Mouse (Mus musculus): ENCODE measurements around the gene Hmmr. TPM values are rescaled to one million over a fixed set of nuclear protein-coding genes. Genes with fewer than 3 reads are reported as not detected.

The Hmmr gene
- polyA plus RNA-seq (2015; fragmentation: Nextera tagmentation; extraction: Ambion mirVana): 43.2 and 49.1 TPM in 2 replicates

DNA sequence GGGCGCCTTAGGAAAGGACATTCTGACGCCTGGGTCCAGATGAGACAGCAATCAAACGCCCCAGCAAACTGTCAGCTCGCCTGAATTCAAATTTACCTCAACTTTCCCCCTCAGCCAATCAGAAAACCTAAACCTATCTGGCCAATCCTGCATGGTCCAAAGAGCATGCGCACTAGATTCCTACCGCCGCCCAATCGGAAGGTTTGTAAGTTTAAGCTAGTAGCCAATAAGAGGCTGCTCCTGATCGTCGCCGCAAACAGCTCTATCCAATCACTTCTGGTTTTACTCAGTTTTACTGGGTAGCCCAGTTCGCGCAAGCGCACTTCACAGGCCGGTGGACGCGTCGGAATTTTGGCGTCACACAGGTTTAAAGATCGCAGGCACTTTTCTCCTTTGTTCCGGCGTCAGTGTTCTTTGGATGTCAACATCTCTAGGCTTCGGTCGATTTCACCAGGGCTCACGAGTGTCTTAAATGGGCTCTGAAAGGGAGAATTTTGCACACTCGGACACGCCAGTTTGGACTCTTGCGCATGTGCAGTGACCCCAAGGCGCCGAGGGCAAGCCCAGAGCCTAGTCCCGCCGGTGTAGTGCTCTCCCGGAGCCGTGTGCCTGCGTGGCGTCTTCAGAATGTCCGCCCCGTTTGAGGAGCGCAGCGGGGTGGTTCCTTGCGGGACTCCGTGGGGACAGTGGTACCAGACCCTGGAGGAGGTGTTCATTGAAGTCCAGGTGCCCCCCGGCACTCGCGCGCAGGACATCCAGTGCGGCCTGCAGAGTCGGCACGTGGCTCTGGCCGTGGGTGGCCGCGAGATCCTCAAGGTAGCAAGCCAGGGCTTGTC lies at the start of gene Hmmr, which contains the start of gene Nudcd2:
Gene Hmmr (minus strand): TSS at position 84 of the 836 bp plus-strand sequence.
Gene Nudcd2 (plus strand): TSS at position 329 of the 836 bp plus-strand sequence.
- Histone ChIP-seq H3K27me3 (ENCODE audit: insufficient read depth, low read length) (no peaks in the 10 kb centered on the region), H3K36me3 (ENCODE audit: insufficient read depth, low read length) (peaks cover 24% of the 10 kb centered on the region), H3K4me1 (ENCODE audit: insufficient read depth, low read length) (peaks cover 27% of the 10 kb centered on the region), H3K9me3 (ENCODE audit: low read length) (no peaks in the 10 kb centered on the region), H3K27ac (ENCODE audit: low read length) (peak within 1 kb of the TSS; percentile 92), H3K9ac (replicated peaks; ENCODE audit: low read length) (peak within 1 kb of the TSS; percentile 89), H3K4me2 (replicated peaks; ENCODE audit: low read depth, low read length) (peak within 1 kb of the TSS; percentile 84), H3K4me3 (ENCODE audit: low read length) (peak within 1 kb of the TSS; percentile 77)
- peak; percentile 99 for ATAC-seq (ENCODE audit: low FRiP score, low TSS enrichment)
- WGBS: under 1% methylated on average over 52 of the region's 52 CpGs

DNA sequence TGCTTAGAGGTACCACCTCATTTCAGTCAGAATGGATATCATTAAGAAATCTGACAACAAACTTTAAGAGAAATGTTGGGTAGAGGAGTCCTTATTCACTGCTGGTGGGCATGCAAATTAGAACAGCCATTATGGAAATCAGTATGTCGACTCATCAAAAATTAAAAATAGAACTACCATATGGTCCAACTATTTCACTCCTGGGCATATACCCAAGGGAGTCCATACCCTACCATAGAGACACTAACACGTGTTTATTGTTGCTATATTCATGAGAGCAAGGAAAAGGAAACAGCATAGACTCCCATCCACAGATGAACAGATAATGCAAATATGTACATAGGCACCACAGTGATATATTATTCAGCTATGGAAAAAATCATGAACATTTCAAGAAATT lies 48.6 kb upstream of the Hmmr start:
- 72% methylated on average over 2 of the region's 2 CpGs for WGBS
- H3K27me3 ChIP-seq (ENCODE audit: insufficient read depth, low read length): no peaks in the 10 kb centered on the region
- ATAC-seq (ENCODE audit: low FRiP score, low TSS enrichment): no peak
- no peak overlapping the region for H3K9ac ChIP-seq (replicated peaks; ENCODE audit: low read length)
- no peaks in the 10 kb centered on the region for H3K9me3 ChIP-seq (ENCODE audit: low read length)
- H3K4me1 ChIP-seq (ENCODE audit: insufficient read depth, low read length): no peaks in the 10 kb centered on the region
- no peaks in the 10 kb centered on the region for H3K36me3 ChIP-seq (ENCODE audit: insufficient read depth, low read length)
- H3K4me3 ChIP-seq (ENCODE audit: low read length): no peak overlapping the region
- H3K4me2 ChIP-seq (replicated peaks; ENCODE audit: low read depth, low read length): no peak overlapping the region
- H3K27ac ChIP-seq (ENCODE audit: low read length): no peak overlapping the region

DNA sequence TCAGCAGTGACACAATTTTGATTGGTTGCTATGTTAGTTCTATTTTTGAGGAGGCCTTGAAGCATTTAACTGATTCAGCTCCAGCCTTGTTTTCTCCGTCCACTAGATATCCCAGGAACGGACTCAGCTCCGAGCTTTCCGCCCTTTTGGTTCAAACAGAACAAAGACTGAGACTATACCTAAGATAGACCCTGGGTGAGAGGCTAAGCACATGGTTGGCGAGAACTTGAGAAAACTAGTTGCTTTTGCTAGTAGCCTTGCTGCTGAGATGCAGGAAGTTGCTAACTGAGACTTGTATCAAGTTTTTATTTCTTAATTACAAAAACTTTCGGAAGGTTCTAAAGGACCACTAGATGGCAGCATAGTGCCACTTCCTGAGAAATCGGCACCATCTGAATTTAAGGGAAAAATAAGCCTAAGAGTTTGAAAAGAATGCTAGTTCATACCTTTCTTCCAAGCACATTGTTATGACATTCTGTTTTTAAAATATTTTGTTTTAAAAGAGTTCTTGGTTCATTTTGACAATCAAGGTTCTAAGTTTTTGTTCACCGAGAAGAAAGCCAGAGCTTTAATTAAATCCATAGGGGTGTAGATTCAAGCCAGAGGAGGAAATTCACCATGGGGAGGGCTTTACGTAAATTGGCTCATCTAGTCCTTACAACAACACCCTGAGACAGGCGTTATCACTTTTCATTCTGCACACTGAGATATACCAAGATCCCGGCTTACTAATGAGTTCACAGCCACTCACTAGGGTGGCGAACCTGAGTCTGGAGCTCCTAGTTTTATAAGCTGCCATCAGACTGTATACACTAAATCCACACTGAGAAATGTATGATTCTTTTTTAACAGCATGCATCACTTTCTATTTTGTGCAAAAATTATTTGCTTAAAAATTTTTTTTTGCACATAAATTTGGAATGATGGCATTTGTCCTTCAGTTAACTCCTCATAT lies 42.4 kb upstream of the Hmmr start:
- no peak overlapping the region for H3K4me3 ChIP-seq (ENCODE audit: low read length)
- no peaks in the 10 kb centered on the region for H3K27me3 ChIP-seq (ENCODE audit: insufficient read depth, low read length)
- 55% methylated on average over 12 of the region's 12 CpGs for WGBS
- ATAC-seq (ENCODE audit: low FRiP score, low TSS enrichment): no peak
- no peak overlapping the region for H3K27ac ChIP-seq (ENCODE audit: low read length)
- H3K4me2 ChIP-seq (replicated peaks; ENCODE audit: low read depth, low read length): 0 out of 2 replicates have a peak overlapping the region, but pooled peaks have one; percentile 17
- no peaks in the 10 kb centered on the region for H3K9me3 ChIP-seq (ENCODE audit: low read length)
- no peaks in the 10 kb centered on the region for H3K4me1 ChIP-seq (ENCODE audit: insufficient read depth, low read length)
- H3K36me3 ChIP-seq (ENCODE audit: insufficient read depth, low read length): no peaks in the 10 kb centered on the region
- H3K9ac ChIP-seq (replicated peaks; ENCODE audit: low read length): no peak overlapping the region

DNA sequence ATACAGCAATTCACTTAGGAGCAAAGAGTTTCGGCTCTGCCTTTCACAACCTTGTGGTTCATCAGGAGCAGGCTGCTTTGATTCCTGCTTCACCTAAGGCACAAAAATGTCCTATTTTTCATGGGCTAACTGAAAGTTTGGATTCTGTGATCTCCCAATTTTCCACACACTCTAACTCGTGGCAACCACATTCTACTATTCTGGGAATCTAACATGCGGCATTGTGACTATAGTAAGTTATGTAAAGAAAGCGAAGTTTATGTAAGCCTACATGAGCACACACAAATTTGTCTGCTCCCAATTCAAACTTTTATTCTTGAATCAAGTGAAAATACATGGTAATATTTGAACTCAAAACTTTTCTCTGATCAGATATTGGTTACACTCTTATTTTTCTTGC lies 31.5 kb upstream of the Hmmr start:
- Histone ChIP-seq H3K4me1 (ENCODE audit: insufficient read depth, low read length) (no peaks in the 10 kb centered on the region), H3K27ac (ENCODE audit: low read length) (no peak overlapping the region), H3K4me3 (ENCODE audit: low read length) (no peak overlapping the region), H3K9ac (replicated peaks; ENCODE audit: low read length) (no peak overlapping the region), H3K4me2 (replicated peaks; ENCODE audit: low read depth, low read length) (no peak overlapping the region), H3K36me3 (ENCODE audit: insufficient read depth, low read length) (no peaks in the 10 kb centered on the region), H3K9me3 (ENCODE audit: low read length) (no peaks in the 10 kb centered on the region), H3K27me3 (ENCODE audit: insufficient read depth, low read length) (no peaks in the 10 kb centered on the region)
- WGBS: 82% methylated on average over 4 of the region's 4 CpGs
- no peak for ATAC-seq (ENCODE audit: low FRiP score, low TSS enrichment)

DNA sequence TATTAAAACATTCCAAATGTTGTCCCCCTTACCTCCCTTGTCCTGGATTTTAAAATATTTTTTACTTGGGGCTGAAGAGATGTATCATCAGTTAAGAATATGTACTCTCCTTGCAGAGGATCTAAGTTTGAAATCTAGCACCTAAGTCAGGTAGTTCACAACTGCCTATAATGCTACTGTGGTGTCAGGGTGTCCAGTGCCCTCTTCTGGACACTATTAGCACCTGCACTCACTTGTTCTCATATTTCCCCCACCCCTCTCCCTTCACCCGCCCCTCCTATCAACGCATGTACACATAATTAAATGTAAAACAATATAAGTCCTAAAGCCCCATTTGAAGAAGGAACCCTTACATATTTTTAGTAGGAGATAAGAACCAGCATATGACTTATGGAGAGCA lies 30.2 kb upstream of the Hmmr start:
- Histone ChIP-seq H3K27ac (ENCODE audit: low read length) (no peak overlapping the region), H3K4me2 (replicated peaks; ENCODE audit: low read depth, low read length) (no peak overlapping the region), H3K27me3 (ENCODE audit: insufficient read depth, low read length) (no peaks in the 10 kb centered on the region), H3K36me3 (ENCODE audit: insufficient read depth, low read length) (no peaks in the 10 kb centered on the region), H3K4me1 (ENCODE audit: insufficient read depth, low read length) (no peaks in the 10 kb centered on the region), H3K9me3 (ENCODE audit: low read length) (no peaks in the 10 kb centered on the region), H3K9ac (replicated peaks; ENCODE audit: low read length) (no peak overlapping the region), H3K4me3 (ENCODE audit: low read length) (no peak overlapping the region)
- WGBS: 44% methylated on average over 2 of the region's 2 CpGs
- ATAC-seq (ENCODE audit: low FRiP score, low TSS enrichment): no peak

DNA sequence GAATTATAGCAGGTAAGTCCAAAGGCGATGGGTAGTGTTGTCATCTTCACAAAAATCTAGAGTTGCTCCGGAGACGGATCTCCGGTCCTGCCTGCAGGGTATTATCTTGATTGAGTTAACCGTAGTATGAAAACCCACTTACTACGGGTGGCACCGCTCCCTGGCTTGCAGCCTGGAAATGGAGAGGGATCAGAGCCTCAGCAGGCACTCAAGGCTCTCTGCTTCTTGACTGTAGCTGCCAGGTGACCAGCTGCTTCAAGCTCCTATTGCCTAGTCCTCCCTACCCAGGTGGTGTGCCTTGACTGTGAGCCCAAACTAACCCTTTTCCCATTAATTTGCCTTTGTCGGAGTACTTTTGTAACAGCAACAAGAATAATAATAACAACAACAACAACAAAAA lies 26.7 kb upstream of the Hmmr start:
- WGBS: 83% methylated on average over 8 of the region's 8 CpGs

DNA sequence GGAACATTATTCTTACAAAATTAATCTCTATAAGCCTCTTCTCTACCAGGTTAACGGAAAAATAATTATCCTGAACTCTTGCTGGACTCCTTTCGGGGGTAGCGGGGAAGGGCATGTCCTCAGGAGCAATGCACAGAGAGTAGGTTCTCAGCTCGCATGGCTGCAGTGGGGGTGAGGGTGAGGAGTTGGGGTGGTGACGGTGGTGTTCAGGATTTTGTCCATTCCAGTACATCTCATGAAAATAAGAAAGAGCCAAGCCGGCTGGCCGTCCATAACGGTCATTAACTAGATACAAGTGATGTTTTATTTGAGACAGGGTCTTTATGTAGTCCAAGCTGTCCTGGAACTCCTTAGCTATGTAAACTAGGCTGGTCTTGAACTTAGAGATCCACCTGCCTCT lies 22.7 kb upstream of the Hmmr start:
- no peak for ATAC-seq (ENCODE audit: low FRiP score, low TSS enrichment)
- Histone ChIP-seq H3K4me1 (ENCODE audit: insufficient read depth, low read length) (peaks cover 16% of the 10 kb centered on the region), H3K9ac (replicated peaks; ENCODE audit: low read length) (no peak overlapping the region), H3K4me2 (replicated peaks; ENCODE audit: low read depth, low read length) (peak overlapping the region; percentile 89), H3K27ac (ENCODE audit: low read length) (no peak overlapping the region), H3K36me3 (ENCODE audit: insufficient read depth, low read length) (0 out of 2 replicates have a peak, but pooled peaks cover 2% of the 10 kb centered on the region), H3K4me3 (ENCODE audit: low read length) (no peak overlapping the region), H3K27me3 (ENCODE audit: insufficient read depth, low read length) (no peaks in the 10 kb centered on the region), H3K9me3 (ENCODE audit: low read length) (no peaks in the 10 kb centered on the region)
- 89% methylated on average over 8 of the region's 8 CpGs for WGBS

More for the DNA sequence above, 26.7 kb upstream of the Hmmr start:
- Histone ChIP-seq H3K27me3 (ENCODE audit: insufficient read depth, low read length) (no peaks in the 10 kb centered on the region), H3K27ac (ENCODE audit: low read length) (no peak overlapping the region), H3K36me3 (ENCODE audit: insufficient read depth, low read length) (no peaks in the 10 kb centered on the region), H3K4me2 (replicated peaks; ENCODE audit: low read depth, low read length) (no peak overlapping the region), H3K9ac (replicated peaks; ENCODE audit: low read length) (no peak overlapping the region), H3K9me3 (ENCODE audit: low read length) (no peaks in the 10 kb centered on the region), H3K4me3 (ENCODE audit: low read length) (no peak overlapping the region), H3K4me1 (ENCODE audit: insufficient read depth, low read length) (no peaks in the 10 kb centered on the region)
- no peak for ATAC-seq (ENCODE audit: low FRiP score, low TSS enrichment)

DNA sequence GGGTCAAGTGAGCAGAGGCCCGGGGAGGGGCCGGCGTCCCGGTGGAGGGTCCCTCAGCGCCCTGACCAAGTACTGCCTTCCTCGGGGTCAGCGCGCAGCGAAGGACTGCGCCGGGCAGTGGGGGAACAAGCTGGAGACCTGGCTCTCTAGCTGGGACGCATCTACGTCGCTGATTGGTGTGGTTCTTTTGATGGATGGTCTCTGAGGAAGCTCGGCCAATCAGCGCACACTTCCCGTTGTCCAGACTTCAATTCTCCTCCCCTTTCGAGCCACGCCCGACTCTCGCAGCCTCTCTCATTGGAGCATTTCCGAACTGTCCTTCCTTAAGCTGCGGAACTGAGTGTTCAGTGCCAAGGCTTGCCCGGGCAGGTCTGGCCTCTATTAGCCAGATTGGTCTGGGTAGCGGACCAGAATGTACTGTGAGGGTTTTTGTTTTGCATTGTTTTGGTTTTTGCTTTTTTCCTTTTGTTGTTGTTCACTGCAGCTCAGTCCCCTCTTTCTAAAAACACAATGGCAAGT lies 21.9 kb upstream of the Hmmr start, which contains the start of gene Ccng1:
Gene Ccng1 (minus strand): TSS at position 203 of the 519 bp plus-strand sequence.
- peak; percentile 99 for ATAC-seq (ENCODE audit: low FRiP score, low TSS enrichment)
- Histone ChIP-seq H3K4me2 (replicated peaks; ENCODE audit: low read depth, low read length) (peak within 1 kb of the TSS; percentile 89), H3K4me3 (ENCODE audit: low read length) (peak within 1 kb of the TSS; percentile 81), H3K27me3 (ENCODE audit: insufficient read depth, low read length) (no peaks in the 10 kb centered on the region), H3K36me3 (ENCODE audit: insufficient read depth, low read length) (0 out of 2 replicates have a peak, but pooled peaks cover 5% of the 10 kb centered on the region), H3K9ac (replicated peaks; ENCODE audit: low read length) (peak within 1 kb of the TSS; percentile 91), H3K9me3 (ENCODE audit: low read length) (no peaks in the 10 kb centered on the region), H3K4me1 (ENCODE audit: insufficient read depth, low read length) (peaks cover 16% of the 10 kb centered on the region), H3K27ac (ENCODE audit: low read length) (peak within 1 kb of the TSS; percentile 76)
- WGBS: under 1% methylated on average over 25 of the region's 25 CpGs

DNA sequence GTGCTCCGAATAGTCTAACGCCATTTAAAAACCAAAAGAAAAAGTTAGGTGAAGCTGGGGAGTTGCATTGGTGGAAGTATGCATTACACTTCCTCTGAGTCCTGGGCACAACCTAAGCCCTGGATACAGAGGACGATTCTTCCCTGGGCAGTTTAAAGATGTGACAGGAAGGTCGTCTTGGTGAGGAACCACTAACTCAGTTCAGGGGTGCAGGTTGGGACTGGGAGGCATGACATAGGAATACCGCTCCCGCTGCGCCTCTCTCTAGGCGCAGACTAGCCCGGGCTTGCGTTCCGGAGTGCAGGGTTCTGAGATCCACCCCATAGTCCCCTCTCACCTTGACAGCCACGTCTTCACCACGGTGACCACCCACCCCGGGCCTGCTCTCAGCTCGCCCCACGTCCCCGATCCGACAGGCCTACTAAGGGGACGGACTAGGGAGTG lies 21.5 kb upstream of the Hmmr start:
- peak overlapping the region; percentile 76 for H3K27ac ChIP-seq (ENCODE audit: low read length)
- H3K4me2 ChIP-seq (replicated peaks; ENCODE audit: low read depth, low read length): peak overlapping the region; percentile 89
- no peaks in the 10 kb centered on the region for H3K9me3 ChIP-seq (ENCODE audit: low read length)
- H3K4me3 ChIP-seq (ENCODE audit: low read length): peak overlapping the region; percentile 81
- H3K4me1 ChIP-seq (ENCODE audit: insufficient read depth, low read length): peaks cover 16% of the 10 kb centered on the region
- ATAC-seq (ENCODE audit: low FRiP score, low TSS enrichment): peak; percentile 86
- H3K27me3 ChIP-seq (ENCODE audit: insufficient read depth, low read length): no peaks in the 10 kb centered on the region
- 0 out of 2 replicates have a peak, but pooled peaks cover 7% of the 10 kb centered on the region for H3K36me3 ChIP-seq (ENCODE audit: insufficient read depth, low read length)
- 3% methylated on average over 19 of the region's 19 CpGs for WGBS
- peak overlapping the region; percentile 91 for H3K9ac ChIP-seq (replicated peaks; ENCODE audit: low read length)

Data from kidney, embryonic 16.5 days (tissue).